Comparison of ENCODE assay signal across 12 mouse cellular contexts in genomic region chr5:41754226-41754775, GRCm38 (mm10). TPM values are rescaled to one million over a fixed set of nuclear protein-coding genes. Genes with fewer than 3 reads are reported as not detected.
A peak's percentile ranks its signal among the peaks of the same experiment; 100 is the strongest.
DNase-seq lines count a peak whose midpoint lies in the region; ATAC-seq and TF ChIP-seq lines count a peak whose summit lies in the region.
"Had no signal": no experiment of that assay in that cellular context is flagged by ENCODE, and none has a peak within 500 bp of the region (broad histone marks: within the 10 kb centered on the region; RNA-seq: fewer than 3 reads in every experiment).

No protein-coding gene starts in this region.

- WGBS in forebrain, embryonic 10.5 days, result under 1% methylated on average over 17 of the region's 17 CpGs
- WGBS in forebrain, embryonic 15.5 days, result 1% methylated on average over 17 of the region's 17 CpGs
- under 1% methylated on average over 17 of the region's 17 CpGs for WGBS in liver, embryonic 11.5 days
- 2% methylated on average over 17 of the region's 17 CpGs for WGBS in limb, embryonic 14.5 days
- 5% methylated on average over 17 of the region's 17 CpGs for WGBS in stomach, embryonic 15.5 days

- no peak for ATAC-seq in forebrain, embryonic 15.5 days (replicated peaks)
- ATAC-seq in liver, embryonic 11.5 days (replicated peaks; ENCODE audit: low FRiP score), result no peak
- no peak for ATAC-seq in limb, embryonic 14.5 days (ENCODE audit: low FRiP score, low read depth)
- ATAC-seq in stomach, embryonic 15.5 days (ENCODE audit: insufficient read depth, low FRiP score, low read depth), result no peak
- ATAC-seq in monocyte, adult 5-6 weeks (replicated peaks; ENCODE audit: insufficient number of reproducible peaks, low FRiP score, low TSS enrichment, poor library complexity, severe bottlenecking), result no peak

- no peaks in the 10 kb centered on the region for H3K36me3 ChIP-seq in forebrain, embryonic 10.5 days (replicated peaks)
- H3K36me3 ChIP-seq in forebrain, embryonic 15.5 days, result no peaks in the 10 kb centered on the region
- H3K36me3 ChIP-seq in liver, embryonic 11.5 days (ENCODE audit: control insufficient read depth, insufficient read depth, low read length), result no peaks in the 10 kb centered on the region
- no peaks in the 10 kb centered on the region for H3K36me3 ChIP-seq in limb, embryonic 14.5 days (ENCODE audit: control insufficient read depth, insufficient read depth, low read length)
- no peaks in the 10 kb centered on the region for H3K36me3 ChIP-seq in stomach, embryonic 15.5 days
- H3K36me3 ChIP-seq: forebrain, embryonic 12.5 days had no signal

- H3K4me1 ChIP-seq in forebrain, embryonic 10.5 days, result peaks cover 14% of the 10 kb centered on the region
- no peaks in the 10 kb centered on the region for H3K4me1 ChIP-seq in forebrain, embryonic 15.5 days
- H3K4me1 ChIP-seq in liver, embryonic 11.5 days (replicated peaks; ENCODE audit: control insufficient read depth, insufficient read depth, low read length), result no peaks in the 10 kb centered on the region
- no peaks in the 10 kb centered on the region for H3K4me1 ChIP-seq in limb, embryonic 14.5 days (ENCODE audit: control insufficient read depth, insufficient read depth, low read length)
- no peaks in the 10 kb centered on the region; the same call in 1 of the 2 replicates for H3K4me1 ChIP-seq in stomach, embryonic 15.5 days
- H3K4me1 ChIP-seq: forebrain, embryonic 12.5 days had no signal

- no peak overlapping the region for H3K27ac ChIP-seq in forebrain, embryonic 10.5 days
- H3K27ac ChIP-seq in forebrain, embryonic 15.5 days (replicated peaks), result no peak overlapping the region
- H3K27ac ChIP-seq in liver, embryonic 11.5 days (ENCODE audit: low read depth, low read length), result no peak overlapping the region
- H3K27ac ChIP-seq in limb, embryonic 14.5 days (replicated peaks; ENCODE audit: low read depth, low read length), result no peak overlapping the region
- H3K27ac ChIP-seq in stomach, embryonic 15.5 days, result no peak overlapping the region
- H3K27ac ChIP-seq: forebrain, embryonic 12.5 days; left cerebral cortex, adult 2 months had no signal

- no peaks in the 10 kb centered on the region for H3K9me3 ChIP-seq in forebrain, embryonic 10.5 days
- H3K9me3 ChIP-seq in forebrain, embryonic 15.5 days, result no peaks in the 10 kb centered on the region
- no peaks in the 10 kb centered on the region for H3K9me3 ChIP-seq in liver, embryonic 11.5 days (ENCODE audit: control insufficient read depth, low read length)
- no peaks in the 10 kb centered on the region for H3K9me3 ChIP-seq in limb, embryonic 14.5 days (ENCODE audit: control insufficient read depth, low read length)
- H3K9me3 ChIP-seq in stomach, embryonic 15.5 days, result no peaks in the 10 kb centered on the region
- H3K9me3 ChIP-seq: forebrain, embryonic 12.5 days had no signal

- peak; percentile 28 for DNase-seq in forebrain, embryonic 10.5 days (ENCODE audit: extremely low spot score, low spot score)
- no peak for DNase-seq in liver, embryonic 11.5 days (ENCODE audit: low spot score)
- DNase-seq in liver, result no peak
- no peak for DNase-seq in limb, embryonic 14.5 days (ENCODE audit: low spot score)
- DNase-seq in layer of hippocampus, postnatal 36 days, result no peak
- DNase-seq: adrenal gland, postnatal 14 days; cerebellum, postnatal 25 days had no signal

- H3K4me3 ChIP-seq in forebrain, embryonic 10.5 days, result no peak overlapping the region; the same call in 1 of the 2 replicates
- H3K4me3 ChIP-seq in forebrain, embryonic 15.5 days, result no peak overlapping the region
- no peak overlapping the region for H3K4me3 ChIP-seq in liver, embryonic 11.5 days (ENCODE audit: low read depth, low read length)
- peak overlapping the region; percentile 3; the same call in 1 of the 2 replicates for H3K4me3 ChIP-seq in limb, embryonic 14.5 days (replicated peaks; ENCODE audit: low read length)
- peak overlapping the region; percentile 22; the same call in 1 of the 2 replicates for H3K4me3 ChIP-seq in stomach, embryonic 15.5 days (replicated peaks)
- H3K4me3 ChIP-seq: forebrain, embryonic 12.5 days; left cerebral cortex, adult 2 months had no signal

- no peak overlapping the region for H3K4me2 ChIP-seq in forebrain, embryonic 15.5 days (replicated peaks)
- 0 out of 2 replicates have a peak overlapping the region, but pooled peaks have one; percentile 13 for H3K4me2 ChIP-seq in liver, embryonic 11.5 days
- H3K4me2 ChIP-seq in limb, embryonic 14.5 days (replicated peaks; ENCODE audit: low read depth, low read length, severe bottlenecking), result peak overlapping the region; percentile 3; the same call in 1 of the 2 replicates
- H3K4me2 ChIP-seq in stomach, embryonic 15.5 days, result peak overlapping the region; percentile 41
- H3K4me2 ChIP-seq: forebrain, embryonic 12.5 days had no signal

- H3K9ac ChIP-seq in forebrain, embryonic 15.5 days (replicated peaks), result no peak overlapping the region
- no peak overlapping the region for H3K9ac ChIP-seq in liver, embryonic 11.5 days (ENCODE audit: low read depth, low read length)
- no peak overlapping the region for H3K9ac ChIP-seq in limb, embryonic 14.5 days (ENCODE audit: low read depth, low read length, severe bottlenecking)
- H3K9ac ChIP-seq in stomach, embryonic 15.5 days, result no peak overlapping the region
- H3K9ac ChIP-seq: forebrain, embryonic 12.5 days had no signal

- no peak for TF ChIP-seq POLR2A in limb, embryonic 14.5 days (IDR thresholded peaks at IDR 0.05; ENCODE audit: borderline replicate concordance, extremely low read depth, insufficient read depth, insufficient read length)

- H3K27me3 ChIP-seq in forebrain, embryonic 10.5 days (ENCODE audit: poor library complexity, severe bottlenecking), result peaks cover 100% of the 10 kb centered on the region
- peaks cover 96% of the 10 kb centered on the region for H3K27me3 ChIP-seq in forebrain, embryonic 15.5 days
- peaks cover 98% of the 10 kb centered on the region for H3K27me3 ChIP-seq in liver, embryonic 11.5 days (replicated peaks; ENCODE audit: control insufficient read depth, insufficient read depth, low read length)
- H3K27me3 ChIP-seq in limb, embryonic 14.5 days (ENCODE audit: control insufficient read depth, insufficient read depth, low read length), result peaks cover 97% of the 10 kb centered on the region
- H3K27me3 ChIP-seq in stomach, embryonic 15.5 days (replicated peaks), result peaks cover 79% of the 10 kb centered on the region

RNA-seq across cellular contexts. Expression of gene Nkx3-2, which starts 10.0 kb away (rescaled TPM):
- 0.09 TPM in 1 of 2 replicates, not detected in the other for polyA plus RNA-seq in forebrain, embryonic 10.5 days (2016; fragmentation: Nextera tagmentation; extraction: Ambion mirVana)
- polyA plus RNA-seq in forebrain, embryonic 15.5 days (2015; fragmentation: Nextera tagmentation; extraction: Ambion mirVana), result not detected in 2 replicates
- polyA plus RNA-seq in liver, embryonic 11.5 days (2014; fragmentation: Nextera tagmentation; extraction: Ambion mirVana), result 0.34 and 0.47 TPM in 2 replicates
- 10.4 and 14.6 TPM in 2 replicates for polyA plus RNA-seq in limb, embryonic 14.5 days (2012; rRNA removed)
- polyA plus RNA-seq in limb, embryonic 14.5 days (2014; fragmentation: Nextera tagmentation; extraction: Ambion mirVana), result 5.7 and 6.7 TPM in 2 replicates
- polyA plus RNA-seq in stomach, embryonic 15.5 days (2015; fragmentation: Nextera tagmentation; extraction: Ambion mirVana), result 7.7 and 8.1 TPM in 2 replicates
- not detected for total RNA-seq in layer of hippocampus, postnatal 36 days (2021)
- total RNA-seq in monocyte, adult 5-6 weeks (2017), result not detected in 3 replicates
- total RNA-seq: adrenal gland, postnatal 14 days; left cerebral cortex, adult 2 months had no signal
- polyA plus RNA-seq: forebrain, embryonic 12.5 days had no signal

RNA-seq across cellular contexts. Expression of gene Rab28, which starts 46.3 kb away (rescaled TPM):
- 77.3 and 81.1 TPM in 2 replicates for polyA plus RNA-seq in forebrain, embryonic 10.5 days (2016; fragmentation: Nextera tagmentation; extraction: Ambion mirVana)
- polyA plus RNA-seq in forebrain, embryonic 15.5 days (2015; fragmentation: Nextera tagmentation; extraction: Ambion mirVana), result 77.3 and 79.8 TPM in 2 replicates
- 43.8 and 50.4 TPM in 2 replicates for polyA plus RNA-seq in liver, embryonic 11.5 days (2014; fragmentation: Nextera tagmentation; extraction: Ambion mirVana)
- polyA plus RNA-seq in limb, embryonic 14.5 days (2012; rRNA removed), result 63.0 and 67.4 TPM in 2 replicates
- polyA plus RNA-seq in limb, embryonic 14.5 days (2014; fragmentation: Nextera tagmentation; extraction: Ambion mirVana), result 87.0 and 94.2 TPM in 2 replicates
- polyA plus RNA-seq in stomach, embryonic 15.5 days (2015; fragmentation: Nextera tagmentation; extraction: Ambion mirVana), result 72.8 and 76.5 TPM in 2 replicates
- total RNA-seq in layer of hippocampus, postnatal 36 days (2021), result 10 to 100 TPM; 87.2 to 90.0 TPM
- total RNA-seq in monocyte, adult 5-6 weeks (2017), result 27.6 to 34.8 TPM (median 34.8 TPM) in 3 replicates

Comparison
In these comparisons a context has a peak if more than half of its experiments do, and no peak if none do; other contexts are left out.
1. H3K4me3 ChIP-seq: peak in limb, embryonic 14.5 days (single experiment) and stomach, embryonic 15.5 days (single experiment); none in forebrain, embryonic 10.5 days (single experiment), forebrain, embryonic 15.5 days (single experiment) and liver, embryonic 11.5 days (single experiment).